9 mouse cellular contexts compared by ENCODE assay signal in genomic region chr16:91269468-91270211, GRCm38 (mm10). TPM values are rescaled to one million over a fixed set of nuclear protein-coding genes. Genes with fewer than 3 reads are reported as not detected.
DNase-seq lines count a peak whose midpoint lies in the region; ATAC-seq and TF ChIP-seq lines count a peak whose summit lies in the region.
"Had no signal": no experiment of that assay in that cellular context is flagged by ENCODE, and none has a peak within 500 bp of the region (broad histone marks: within the 10 kb centered on the region; RNA-seq: fewer than 3 reads in every experiment).

Gene Olig1 (plus strand): TSS chr16:91269772.

- no peak for TF ChIP-seq CTCF in lung, embryonic 14.5 days (IDR thresholded peaks at IDR 0.05; ENCODE audit: low read depth)

- H3K27me3 ChIP-seq in lung, embryonic 14.5 days (ENCODE audit: insufficient read depth, low read length), result peaks cover 90% of the 10 kb centered on the region

- ATAC-seq in frontal cortex, adult (ENCODE audit: low TSS enrichment), result peak; percentile 97
- peak; percentile 86 for ATAC-seq in lung, embryonic 14.5 days (ENCODE audit: insufficient read depth)

- peak; percentile 76 for DNase-seq in Muller cell, postnatal 12 days (ENCODE audit: inconsistent ontology term)
- peak; percentile 36 to 41 for DNase-seq in cerebellum, adult 18-20 months
- peak; percentile 67 for DNase-seq in heart, postnatal 4 days
- DNase-seq in layer of hippocampus, postnatal 10 days (ENCODE audit: low spot score in 2 of 2), result peak; percentile 65 to 75
- DNase-seq in lung, embryonic 14.5 days, result peak; percentile 50
- DNase-seq in retina, postnatal 1 day, result peak; percentile 87
- no peak for DNase-seq in T-cell, adult 2 months (ENCODE audit: low spot score)

- H3K9ac ChIP-seq in lung, embryonic 14.5 days, result no peak within 1 kb of the TSS

- H3K4me1 ChIP-seq in lung, embryonic 14.5 days (ENCODE audit: insufficient read depth), result no peaks in the 10 kb centered on the region

- no peaks in the 10 kb centered on the region for H3K9me3 ChIP-seq in lung, embryonic 14.5 days (ENCODE audit: low read depth, low read length)

- peak within 1 kb of the TSS; percentile 38 for H3K4me3 ChIP-seq in lung, embryonic 14.5 days (ENCODE audit: low read depth, low read length)

- under 1% methylated on average over 62 of the region's 64 CpGs for WGBS in lung, embryonic 14.5 days

- H3K27ac ChIP-seq in lung, embryonic 14.5 days (ENCODE audit: low read depth), result no peak within 1 kb of the TSS

- no peaks in the 10 kb centered on the region for H3K36me3 ChIP-seq in lung, embryonic 14.5 days (ENCODE audit: insufficient read depth)

- peak within 1 kb of the TSS; percentile 69 for H3K4me2 ChIP-seq in lung, embryonic 14.5 days

RNA-seq across cellular contexts. Expression of gene Olig1, which starts in this region (rescaled TPM):
- not detected for total RNA-seq in heart, postnatal 4 days (2021)
- total RNA-seq in layer of hippocampus, postnatal 10 days (2021), result 100 to 1,000 TPM; 159 to 174 TPM
- 0.08 and 0.11 TPM in 2 replicates for polyA plus RNA-seq in lung, embryonic 14.5 days (2014; fragmentation: Nextera tagmentation; extraction: Ambion mirVana)
- total RNA-seq: neutrophil, adult 5-6 weeks had no signal

Comparison
In these comparisons a context has a peak if more than half of its experiments do, and no peak if none do; other contexts are left out.
1. RNA of gene Olig1 (total RNA-seq): 159 to 174 TPM in layer of hippocampus, postnatal 10 days; not detected in heart, postnatal 4 days; every median in the first group is over 100 times any median in the second.
2. Peak in DNase-seq in heart, postnatal 4 days; RNA of the gene not detected or under 1 TPM.
3. Peak in DNase-seq, ATAC-seq, H3K4me3 ChIP-seq and H3K4me2 ChIP-seq in lung, embryonic 14.5 days; RNA of the gene not detected or under 1 TPM.